Mouse (Mus musculus): ENCODE measurements around the gene Rnf126.
"Not testable (repeated sequence)": the region's sequence is repeated elsewhere in the genome, so short reads cannot be mapped to it uniquely, and the experiment has no call there.

Rnf126 gene

GRCm38 (mm10) chr10:79766001-79766507 lies 698 bp downstream of the Rnf126 start:
- no peak for DNase-seq (ENCODE audit: low spot score)

GRCm38 (mm10) chr10:79765228-79765745 lies 1.5 kb downstream of the Rnf126 start:
- DNase-seq (ENCODE audit: low spot score), result no peak

- DNase-seq (ENCODE audit: low spot score), result no peak
Measured at GRCm38 (mm10) chr10:79764234-79764633, 2.5 kb downstream of the Rnf126 start.

- no peak for DNase-seq (ENCODE audit: low spot score)
Measured at GRCm38 (mm10) chr10:79762875-79763274, 3.9 kb downstream of the Rnf126 start.

- DNase-seq (ENCODE audit: low spot score), result no peak
Measured at GRCm38 (mm10) chr10:79760603-79761143, 6.1 kb downstream of the Rnf126 start.

- DNase-seq (ENCODE audit: low spot score), result not testable (repeated sequence)
Measured at GRCm38 (mm10) chr10:79759675-79760074, 7.1 kb downstream of the Rnf126 start.

GRCm38 (mm10) chr10:79756660-79757059 lies 10.1 kb downstream of the Rnf126 start:
- DNase-seq (ENCODE audit: low spot score), result no peak

- DNase-seq (ENCODE audit: low spot score), result no peak
Measured at GRCm38 (mm10) chr10:79755854-79756253, 10.9 kb downstream of the Rnf126 start.

GRCm38 (mm10) chr10:79754856-79755516 lies 11.8 kb downstream of the Rnf126 start, which contains the start of gene Fgf22:
Fgf22 (plus strand) TSS chr10:79755076.
- DNase-seq (ENCODE audit: low spot score), result peak; percentile 37

GRCm38 (mm10) chr10:79748496-79748895 lies 18.3 kb downstream of the Rnf126 start:
- no peak for DNase-seq (ENCODE audit: low spot score)

- no peak for DNase-seq (ENCODE audit: low spot score)
Measured at GRCm38 (mm10) chr10:79746774-79747151, 20.0 kb downstream of the Rnf126 start.

GRCm38 (mm10) chr10:79745898-79746773 lies 20.6 kb downstream of the Rnf126 start, which contains the start of gene Polrmt:
Polrmt (minus strand) TSS chr10:79746581.
- DNase-seq (ENCODE audit: low spot score), result peak; percentile 87

GRCm38 (mm10) chr10:79745411-79745810 lies 21.3 kb downstream of the Rnf126 start:
- no peak for DNase-seq (ENCODE audit: low spot score)

- no peak for DNase-seq (ENCODE audit: low spot score)
Measured at GRCm38 (mm10) chr10:79743650-79744365, 22.9 kb downstream of the Rnf126 start.

GRCm38 (mm10) chr10:79743161-79743560 lies 23.6 kb downstream of the Rnf126 start:
- DNase-seq (ENCODE audit: low spot score), result no peak

- no peak for DNase-seq (ENCODE audit: low spot score)
Measured at GRCm38 (mm10) chr10:79740863-79741262, 25.9 kb downstream of the Rnf126 start.

- no peak for DNase-seq (ENCODE audit: low spot score)
Measured at GRCm38 (mm10) chr10:79739234-79739633, 27.5 kb downstream of the Rnf126 start.

- DNase-seq (ENCODE audit: low spot score), result no peak
Measured at GRCm38 (mm10) chr10:79738259-79738658, 28.5 kb downstream of the Rnf126 start.

GRCm38 (mm10) chr10:79736706-79737105 lies 30.0 kb downstream of the Rnf126 start:
- DNase-seq (ENCODE audit: low spot score), result no peak

- DNase-seq (ENCODE audit: low spot score), result no peak
Measured at GRCm38 (mm10) chr10:79735361-79735760, 31.4 kb downstream of the Rnf126 start.

GRCm38 (mm10) chr10:79733847-79734246 lies 32.9 kb downstream of the Rnf126 start:
- no peak for DNase-seq (ENCODE audit: low spot score)

- no peak for DNase-seq (ENCODE audit: low spot score)
Measured at GRCm38 (mm10) chr10:79732500-79732899, 34.3 kb downstream of the Rnf126 start.
